Mouse (Mus musculus): ENCODE results near the gene Susd1. TPM values are rescaled to one million over a fixed set of nuclear protein-coding genes. Genes with fewer than 3 reads are reported as not detected.

Susd1 gene
- polyA plus RNA-seq, 1 experiment from 2014 or later = 11.4 TPM

- DNase-seq (ENCODE audit: low spot score) = no peak
Measured at GRCm38 (mm10) chr4:59381007-59381743, 57.3 kb downstream of the Susd1 start.

- no peak for DNase-seq (ENCODE audit: low spot score)
Measured at GRCm38 (mm10) chr4:59380478-59380877, 58.0 kb downstream of the Susd1 start.

- DNase-seq (ENCODE audit: low spot score) = no peak
Measured at GRCm38 (mm10) chr4:59379876-59380275, 58.6 kb downstream of the Susd1 start.

- DNase-seq (ENCODE audit: low spot score) = no peak
Measured at GRCm38 (mm10) chr4:59378631-59379030, 59.8 kb downstream of the Susd1 start.

GRCm38 (mm10) chr4:59374271-59374938, 64.0 kb downstream of the Susd1 start:
- DNase-seq (ENCODE audit: low spot score) = no peak

- no peak for DNase-seq (ENCODE audit: low spot score)
Measured at GRCm38 (mm10) chr4:59372546-59373157, 65.8 kb downstream of the Susd1 start.

- no peak for DNase-seq (ENCODE audit: low spot score)
Measured at GRCm38 (mm10) chr4:59371910-59372309, 66.5 kb downstream of the Susd1 start.

- DNase-seq (ENCODE audit: low spot score) = no peak
Measured at GRCm38 (mm10) chr4:59369941-59370340, 68.5 kb downstream of the Susd1 start.

- no peak for DNase-seq (ENCODE audit: low spot score)
Measured at GRCm38 (mm10) chr4:59368118-59368517, 70.3 kb downstream of the Susd1 start.

GRCm38 (mm10) chr4:59366206-59366605, 72.2 kb downstream of the Susd1 start:
- no peak for DNase-seq (ENCODE audit: low spot score)

GRCm38 (mm10) chr4:59365571-59365970, 72.9 kb downstream of the Susd1 start:
- no peak for DNase-seq (ENCODE audit: low spot score)

GRCm38 (mm10) chr4:59364229-59365173, 73.9 kb downstream of the Susd1 start:
- no peak for DNase-seq (ENCODE audit: low spot score)

GRCm38 (mm10) chr4:59363041-59363440, 75.4 kb downstream of the Susd1 start:
- no peak for DNase-seq (ENCODE audit: low spot score)

- peak; percentile 81 for DNase-seq (ENCODE audit: low spot score)
Measured at GRCm38 (mm10) chr4:59360704-59361103, 77.7 kb downstream of the Susd1 start.

- DNase-seq (ENCODE audit: low spot score) = no peak
Measured at GRCm38 (mm10) chr4:59359921-59360320, 78.5 kb downstream of the Susd1 start.

- DNase-seq (ENCODE audit: low spot score) = no peak
Measured at GRCm38 (mm10) chr4:59358960-59359359, 79.5 kb downstream of the Susd1 start.

GRCm38 (mm10) chr4:59355421-59355820, 83.0 kb downstream of the Susd1 start:
- no peak for DNase-seq (ENCODE audit: low spot score)

GRCm38 (mm10) chr4:59354666-59355065, 83.8 kb downstream of the Susd1 start:
- no peak for DNase-seq (ENCODE audit: low spot score)

- DNase-seq (ENCODE audit: low spot score) = no peak
Measured at GRCm38 (mm10) chr4:59351938-59352337, 86.5 kb downstream of the Susd1 start.

- DNase-seq (ENCODE audit: low spot score) = no peak
Measured at GRCm38 (mm10) chr4:59350354-59350753, 88.1 kb downstream of the Susd1 start.
